Mouse (Mus musculus) forebrain, embryonic 16.5 days (tissue): Measurements from ENCODE around the gene Gm20388. TPM values are rescaled to one million over a fixed set of nuclear protein-coding genes. Genes with fewer than 3 reads are reported as not detected.

Experiments
- ATAC-seq: fragments of 200-750 bp; cut with Nextera tagmentation; 2 replicates; pipeline ENCODE4 v1.8.0; 2017; ENCODE audit warnings: mild to moderate bottlenecking, moderate library complexity
- H3K27ac ChIP-seq: fragments of 300-500 bp; sonication (generic); 2 replicates; pipeline ENCODE4 v1.5.1; 2014; ENCODE audit warnings: low read length, control low read depth
- H3K27me3 ChIP-seq: fragments of 300-500 bp; sonication (generic); replicated peaks from 2 replicates; pipeline ENCODE4 v1.6.1; 2014; ENCODE audit warnings: low read length; ENCODE audit not compliant: control insufficient read depth, insufficient read depth
- H3K36me3 ChIP-seq: fragments of 300-500 bp; sonication (generic); 2 replicates; pipeline ENCODE4 v1.6.1; 2014; ENCODE audit not compliant: control insufficient read depth, insufficient read depth
- H3K4me1 ChIP-seq: fragments of 300-500 bp; sonication (generic); replicated peaks from 2 replicates; pipeline ENCODE4 v1.6.1; 2014; ENCODE audit warnings: low read length; ENCODE audit not compliant: control insufficient read depth, insufficient read depth
- H3K4me2 ChIP-seq: fragments of 300-500 bp; sonication (generic); 2 replicates; pipeline ENCODE4 v1.6.1; 2014; ENCODE audit warnings: mild to moderate bottlenecking, low read length, control low read depth
- H3K4me3 ChIP-seq: fragments of 300-500 bp; sonication (generic); replicated peaks from 2 replicates; pipeline ENCODE4 v1.5.1; 2014; ENCODE audit warnings: mild to moderate bottlenecking, low read length, control low read depth
- H3K9ac ChIP-seq: fragments of 300-500 bp; sonication (generic); replicated peaks from 2 replicates; pipeline ENCODE4 v1.6.1; 2014; ENCODE audit warnings: low read depth, low read length, control low read depth
- H3K9me3 ChIP-seq: fragments of 300-500 bp; sonication (generic); 2 replicates; pipeline ENCODE4 v1.6.1; 2016; ENCODE audit warnings: low read length; ENCODE audit not compliant: control insufficient read depth
- WGBS: fragments of 180-500 bp; shearing (Covaris S2); extraction: QIAGEN DNeasy Blood & Tissue Kit; methylation state at CpG from one replicate; pipeline ENCODE4 v1.1.7; 2014; 5-methylcytosine and 5-hydroxymethylcytosine counted together
- polyA plus RNA-seq: library from polyadenylated mRNA; unstranded; fragments of >200 nt; fragmentation: Nextera tagmentation; extraction: Ambion mirVana; gene quantifications from 2 replicates; pipeline ENCODE4 v1.2.1, GENCODE M21; 2015

Gene Gm20388
- polyA plus RNA-seq, 1 experiment from 2014 or later: 4.7 TPM

DNA sequence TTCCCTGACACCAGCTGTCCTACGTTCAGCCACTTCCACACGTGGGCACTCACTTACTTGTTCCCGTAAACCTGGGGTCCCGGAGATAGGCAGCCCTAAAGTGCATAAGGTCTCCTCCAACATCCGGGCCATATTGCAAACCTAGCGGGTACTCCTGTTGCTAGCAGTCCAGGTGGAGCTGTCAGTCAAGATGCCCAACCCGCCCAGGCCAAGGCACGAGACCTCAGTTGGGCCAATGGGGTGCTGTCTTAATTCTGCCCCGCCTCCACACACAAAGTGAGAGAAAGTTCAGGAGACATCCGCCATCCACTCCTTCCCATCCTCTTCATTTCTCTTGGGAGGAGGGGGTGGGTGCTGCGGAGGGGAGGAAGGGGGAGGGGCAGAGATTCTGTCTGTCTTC is 715.8 kb downstream of the Gm20388 start:
- H3K4me2 ChIP-seq: no peak overlapping the region
- H3K4me1 ChIP-seq: peaks cover 5% of the 10 kb centered on the region
- no peaks in the 10 kb centered on the region for H3K36me3 ChIP-seq
- no peak overlapping the region for H3K4me3 ChIP-seq
- no peak overlapping the region for H3K9ac ChIP-seq
- no peak for ATAC-seq
- H3K9me3 ChIP-seq: no peaks in the 10 kb centered on the region
- H3K27me3 ChIP-seq: no peaks in the 10 kb centered on the region
- WGBS: 71% methylated on average over 11 of the region's 11 CpGs
- no peak overlapping the region for H3K27ac ChIP-seq

DNA sequence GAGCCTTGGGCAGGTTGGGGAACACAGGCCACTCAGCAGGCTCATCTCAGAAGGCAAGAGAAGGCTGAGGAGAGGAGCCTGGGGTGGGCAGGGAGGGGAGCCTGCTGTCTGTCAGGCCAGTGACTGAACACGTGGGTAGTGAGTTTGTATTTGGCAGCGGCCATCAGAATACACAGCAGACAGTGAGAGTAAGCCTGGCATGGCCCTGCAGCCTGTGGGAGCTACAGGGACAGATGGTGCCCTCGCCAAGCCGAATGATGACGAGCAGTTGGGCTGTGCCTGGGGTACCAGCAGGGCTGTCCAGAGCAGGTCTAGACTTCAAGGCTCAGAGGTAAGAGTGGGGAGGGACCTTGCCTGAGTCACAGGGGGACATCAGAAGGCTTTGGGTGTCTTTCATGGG is 716.7 kb downstream of the Gm20388 start:
- Histone ChIP-seq H3K4me2 (no peak overlapping the region), H3K36me3 (no peaks in the 10 kb centered on the region), H3K4me1 (no peaks in the 10 kb centered on the region), H3K9me3 (no peaks in the 10 kb centered on the region), H3K27ac (no peak overlapping the region), H3K27me3 (no peaks in the 10 kb centered on the region), H3K9ac (no peak overlapping the region), H3K4me3 (no peak overlapping the region)
- WGBS: 56% methylated on average over 5 of the region's 5 CpGs
- 0 out of 2 replicates have a peak, but pooled peaks have one; percentile 50 for ATAC-seq

DNA sequence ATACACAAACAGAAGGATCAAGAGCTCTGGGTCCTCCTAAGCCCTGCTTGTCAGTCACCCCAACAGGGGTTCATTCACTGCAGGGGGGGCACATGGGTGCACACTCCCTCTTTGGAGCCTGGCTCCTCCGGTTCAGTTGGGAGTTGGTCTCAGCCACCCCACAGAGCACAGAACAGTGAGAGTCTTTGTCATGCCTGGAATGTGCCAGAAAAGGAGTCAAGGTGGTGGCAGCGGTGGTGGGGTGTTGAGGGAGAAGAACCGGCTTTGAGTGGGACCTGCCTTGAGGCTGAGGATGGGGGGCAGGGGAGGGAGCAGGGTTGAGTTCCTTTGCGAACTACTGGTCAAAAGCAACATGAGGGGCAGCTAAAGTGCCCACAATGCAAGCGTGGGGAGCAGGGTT is 719.4 kb downstream of the Gm20388 start:
- Histone ChIP-seq H3K4me1 (peaks cover 8% of the 10 kb centered on the region), H3K36me3 (no peaks in the 10 kb centered on the region), H3K9me3 (no peaks in the 10 kb centered on the region), H3K27ac (no peak overlapping the region), H3K9ac (no peak overlapping the region), H3K4me2 (no peak overlapping the region), H3K4me3 (no peak overlapping the region), H3K27me3 (peaks cover 8% of the 10 kb centered on the region)
- ATAC-seq: no peak
- 45% methylated on average over 5 of the region's 5 CpGs for WGBS

DNA sequence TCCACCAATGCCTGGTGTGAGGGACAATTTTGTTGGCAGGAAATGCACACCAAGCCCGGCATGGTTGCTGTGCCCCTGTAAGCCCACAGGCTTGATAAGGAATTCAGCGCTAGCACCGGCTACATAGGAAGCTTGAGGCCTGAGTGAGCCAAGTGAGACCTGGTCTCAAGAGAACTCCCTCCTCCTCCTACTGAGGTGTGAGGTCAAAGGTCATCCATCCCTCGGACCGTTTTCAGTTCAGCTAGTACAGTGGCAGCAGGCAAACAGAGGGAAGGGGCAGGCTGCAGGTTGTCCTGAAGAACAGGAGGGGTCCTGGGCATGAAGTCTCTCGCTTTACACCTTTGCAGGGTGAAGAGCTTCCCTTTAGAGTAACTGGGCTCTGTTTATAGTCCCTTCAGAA is 720.2 kb downstream of the Gm20388 start:
- Histone ChIP-seq H3K27me3 (peaks cover 14% of the 10 kb centered on the region), H3K4me2 (no peak overlapping the region), H3K36me3 (no peaks in the 10 kb centered on the region), H3K9me3 (no peaks in the 10 kb centered on the region), H3K4me3 (no peak overlapping the region), H3K4me1 (peaks cover 8% of the 10 kb centered on the region), H3K27ac (no peak overlapping the region), H3K9ac (no peak overlapping the region)
- 63% methylated on average over 6 of the region's 6 CpGs for WGBS
- no peak for ATAC-seq

DNA sequence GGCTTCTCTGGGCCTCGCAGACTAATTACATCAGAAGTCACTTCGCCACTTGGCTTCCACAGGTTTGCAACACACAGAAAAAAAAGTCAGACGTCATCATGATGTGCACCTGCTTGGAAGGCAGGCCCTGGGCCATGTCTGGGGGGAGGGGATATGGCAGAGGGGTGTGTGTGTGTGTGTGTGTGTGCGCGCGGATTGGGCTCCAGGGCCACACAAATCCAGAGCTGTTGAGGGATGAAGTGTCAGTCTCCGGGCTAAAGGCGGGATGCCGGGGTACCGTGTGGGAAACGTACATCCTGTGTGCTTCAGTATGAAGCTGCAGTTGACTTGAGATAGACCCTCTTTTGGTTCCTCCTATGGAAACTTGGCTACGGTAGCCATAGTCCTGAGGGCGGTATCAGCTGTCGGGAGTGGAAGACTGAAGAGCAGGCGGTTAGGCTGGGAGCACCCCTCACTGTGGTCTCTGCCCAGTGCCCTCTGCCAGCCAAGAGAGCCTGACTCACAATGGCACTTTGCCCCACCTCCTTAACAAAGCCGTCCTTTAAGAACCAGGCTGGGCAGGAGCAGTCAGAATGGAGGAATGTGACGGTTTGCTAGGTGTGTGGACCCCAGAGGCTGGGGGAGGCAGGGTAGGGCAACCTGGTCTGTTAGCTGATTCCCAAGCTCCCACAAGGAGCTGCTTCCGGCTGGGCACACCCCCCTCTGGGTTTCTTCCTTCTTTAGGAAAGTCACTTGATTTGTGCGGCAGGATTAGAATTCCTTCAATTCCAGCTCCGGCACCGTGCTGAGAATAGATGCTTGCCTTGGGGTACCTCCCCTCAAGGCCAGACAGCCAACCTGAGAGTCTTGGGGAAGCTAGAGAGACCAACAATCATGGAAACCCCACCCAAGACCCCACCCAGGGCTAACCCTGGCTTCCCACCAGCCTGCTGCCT is 721.1 kb downstream of the Gm20388 start:
- Histone ChIP-seq H3K36me3 (no peaks in the 10 kb centered on the region), H3K4me1 (peaks cover 8% of the 10 kb centered on the region), H3K4me3 (no peak overlapping the region), H3K27ac (no peak overlapping the region), H3K9me3 (no peaks in the 10 kb centered on the region), H3K9ac (no peak overlapping the region), H3K4me2 (no peak overlapping the region), H3K27me3 (peaks cover 14% of the 10 kb centered on the region)
- no peak for ATAC-seq
- WGBS: 69% methylated on average over 21 of the region's 21 CpGs

DNA sequence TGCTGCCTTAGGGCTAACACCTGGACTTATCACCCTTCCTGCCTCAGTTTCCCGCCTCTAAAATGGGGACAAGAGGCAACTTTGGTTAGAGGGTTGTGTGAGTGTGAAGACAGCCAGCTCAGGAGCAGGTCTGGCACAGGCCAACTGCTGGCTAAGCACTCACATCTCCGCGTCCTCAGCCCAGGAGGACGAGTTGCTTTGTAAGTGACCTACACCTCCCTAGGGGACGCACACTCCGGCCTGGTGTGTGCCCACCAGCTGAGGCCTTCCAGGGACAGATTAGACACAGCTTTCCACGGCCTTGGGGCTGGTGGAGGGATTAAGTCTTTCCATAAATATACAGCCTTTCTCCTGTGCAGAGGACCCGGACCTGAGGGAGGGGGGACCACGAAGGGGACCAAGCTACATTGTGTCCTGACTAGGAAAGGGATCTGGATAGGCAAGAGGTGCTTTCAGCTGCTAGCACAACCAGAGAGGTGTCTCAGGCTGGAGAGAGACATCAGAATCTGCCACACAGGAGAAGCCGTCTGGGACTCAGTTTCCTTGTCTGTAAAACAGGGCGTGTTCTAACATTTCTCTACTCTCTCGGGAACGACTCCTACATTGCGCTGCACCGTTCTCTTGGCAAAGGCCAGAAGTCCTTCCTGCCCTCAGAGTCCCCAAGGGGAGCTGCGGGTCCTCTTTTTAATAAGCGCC is 722.5 kb downstream of the Gm20388 start:
- peak overlapping the region; percentile 97 for H3K4me2 ChIP-seq
- H3K4me1 ChIP-seq: peaks cover 8% of the 10 kb centered on the region
- no peaks in the 10 kb centered on the region for H3K9me3 ChIP-seq
- 34% methylated on average over 17 of the region's 17 CpGs for WGBS
- H3K36me3 ChIP-seq: no peaks in the 10 kb centered on the region
- H3K27me3 ChIP-seq: peaks cover 17% of the 10 kb centered on the region
- 0 out of 2 replicates have a peak, but pooled peaks have one; percentile 7 for ATAC-seq
- H3K9ac ChIP-seq: peak overlapping the region; percentile 70
- H3K27ac ChIP-seq: no peak overlapping the region
- H3K4me3 ChIP-seq: peak overlapping the region; percentile 64

DNA sequence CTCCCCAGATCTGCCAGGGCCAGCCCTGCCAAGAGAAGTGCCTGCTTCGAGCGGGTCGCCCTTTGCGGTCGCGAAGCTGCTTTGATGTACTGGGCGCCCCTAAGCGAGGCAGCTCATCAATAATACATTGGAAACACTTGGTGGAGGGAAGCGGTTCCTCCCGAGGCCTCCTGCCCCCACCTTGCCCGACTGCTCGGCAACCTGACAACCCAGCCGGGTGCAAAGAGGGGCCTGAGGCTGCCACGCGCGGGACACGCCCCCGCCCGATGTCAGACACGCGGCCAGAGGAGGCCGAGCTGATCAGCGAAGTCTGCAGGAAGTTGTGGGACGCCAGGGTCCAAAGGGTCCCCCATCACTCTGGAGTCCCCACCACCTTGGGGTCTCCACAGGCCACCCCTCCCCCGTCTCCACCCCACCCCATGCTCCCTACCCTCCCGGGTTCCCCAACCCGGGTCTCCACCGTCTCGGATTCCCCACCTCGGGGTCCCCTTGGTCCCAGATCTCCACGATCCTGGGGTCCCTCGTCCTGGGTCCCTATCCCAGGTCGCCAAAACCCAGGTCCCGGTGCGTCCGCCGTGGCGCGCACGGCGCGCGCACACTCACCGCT is 723.1 kb downstream of the Gm20388 start:
- 1% methylated on average over 44 of the region's 44 CpGs for WGBS
- Histone ChIP-seq H3K9ac (peak overlapping the region; percentile 70), H3K27ac (no peak overlapping the region), H3K9me3 (no peaks in the 10 kb centered on the region), H3K27me3 (peaks cover 17% of the 10 kb centered on the region), H3K4me2 (peak overlapping the region; percentile 97), H3K4me3 (peak overlapping the region; percentile 64), H3K36me3 (no peaks in the 10 kb centered on the region), H3K4me1 (peaks cover 8% of the 10 kb centered on the region)
- ATAC-seq: peak; percentile 25; the same call in 1 of the 2 replicates

DNA sequence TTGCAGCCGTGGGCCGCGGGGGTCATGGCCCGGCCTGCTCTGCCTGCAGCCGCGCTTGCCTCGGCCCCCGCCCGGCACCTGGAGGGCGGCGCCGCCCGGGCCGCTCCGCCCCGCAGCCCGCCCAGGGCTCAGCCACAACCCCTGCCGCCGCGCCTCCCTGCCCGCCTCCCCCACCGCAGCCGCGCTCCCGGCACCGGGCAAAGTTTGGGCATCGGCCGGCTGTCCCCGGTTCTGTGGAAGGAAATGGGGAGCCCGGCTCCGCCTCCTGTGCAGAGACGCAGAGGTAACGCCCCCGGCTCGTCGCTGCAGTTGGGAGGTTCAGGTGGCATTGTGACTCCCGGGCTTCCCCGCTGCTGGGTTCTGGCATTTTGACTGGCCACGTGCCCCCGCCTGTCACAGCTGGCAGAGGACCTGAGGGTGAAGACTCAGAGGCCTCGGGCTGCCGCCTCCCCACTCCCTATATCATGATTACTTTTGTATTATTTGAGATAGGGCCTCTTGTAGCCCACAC is 723.7 kb downstream of the Gm20388 start:
- H3K4me1 ChIP-seq: peaks cover 8% of the 10 kb centered on the region
- peaks cover 17% of the 10 kb centered on the region for H3K27me3 ChIP-seq
- H3K4me2 ChIP-seq: peak overlapping the region; percentile 97
- no peaks in the 10 kb centered on the region for H3K9me3 ChIP-seq
- no peak overlapping the region for H3K27ac ChIP-seq
- peak overlapping the region; percentile 64 for H3K4me3 ChIP-seq
- H3K36me3 ChIP-seq: no peaks in the 10 kb centered on the region
- under 1% methylated on average over 39 of the region's 42 CpGs for WGBS
- peak overlapping the region; percentile 70 for H3K9ac ChIP-seq
- peak; percentile 57 for ATAC-seq

DNA sequence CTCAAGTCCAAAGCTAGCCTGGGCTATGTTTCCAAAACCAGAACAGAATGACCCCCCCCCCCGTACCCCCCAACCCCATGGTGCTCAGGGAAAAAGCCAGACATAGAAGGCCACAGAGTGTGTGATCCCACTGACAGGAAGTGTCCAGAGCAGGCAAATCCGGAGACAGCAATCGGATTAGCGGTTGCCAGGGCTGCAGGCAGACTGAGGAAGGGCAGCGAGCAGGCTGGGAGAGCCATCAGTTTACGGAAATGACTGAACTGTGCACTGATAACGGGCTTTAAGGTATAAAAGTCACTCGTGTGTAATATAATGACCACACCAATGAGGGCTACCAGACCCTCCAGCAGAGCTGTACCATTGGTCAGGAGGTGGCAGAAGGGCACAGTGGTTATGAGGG is 730.6 kb downstream of the Gm20388 start:
- H3K36me3 ChIP-seq: no peaks in the 10 kb centered on the region
- H3K27me3 ChIP-seq: peaks cover 3% of the 10 kb centered on the region; the same call in 1 of the 2 replicates
- no peak overlapping the region for H3K27ac ChIP-seq
- 20% methylated on average over 8 of the region's 8 CpGs for WGBS
- no peak overlapping the region for H3K4me3 ChIP-seq
- H3K4me1 ChIP-seq: peaks cover 6% of the 10 kb centered on the region
- H3K9me3 ChIP-seq: no peaks in the 10 kb centered on the region
- ATAC-seq: no peak
- no peak overlapping the region for H3K4me2 ChIP-seq
- H3K9ac ChIP-seq: no peak overlapping the region
